17 mouse cellular contexts compared by ENCODE assay signal in the genomic region with DNA sequence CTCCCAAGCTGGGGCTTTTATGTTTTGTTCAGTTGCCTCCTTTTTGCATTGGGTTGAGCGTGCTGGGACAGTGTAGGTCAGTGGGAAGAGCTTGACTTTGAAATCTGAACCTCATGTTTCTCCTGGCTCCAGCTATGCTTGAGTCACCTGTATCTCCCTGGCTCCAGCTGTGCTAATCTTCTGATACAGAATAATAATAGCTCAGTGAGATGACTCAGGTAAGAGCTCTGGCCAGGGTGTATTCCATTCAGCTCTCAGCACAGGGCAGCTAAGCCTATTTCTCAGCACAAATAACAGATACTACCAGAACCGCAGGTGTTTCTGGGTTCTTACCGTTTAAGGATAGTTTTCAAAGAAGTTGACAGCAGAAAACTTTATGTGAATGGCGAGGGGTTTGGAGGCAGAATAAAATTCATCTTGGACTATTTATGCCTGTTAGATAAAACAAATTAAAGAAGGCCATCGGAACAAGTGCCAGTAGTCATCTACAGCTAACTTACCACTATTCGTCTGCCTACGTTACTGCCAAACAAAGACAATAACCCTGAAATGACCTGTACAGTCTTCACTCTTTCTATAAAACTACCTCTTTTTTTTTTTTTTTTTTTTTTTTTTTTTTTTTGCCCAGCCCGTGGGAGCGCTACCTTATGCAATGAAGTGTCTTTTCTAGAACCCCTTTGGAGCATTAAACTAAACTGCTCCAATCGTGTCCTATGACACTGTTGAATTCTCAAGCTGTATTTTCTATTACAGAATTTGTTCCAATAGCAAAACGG. TPM values are rescaled to one million over a fixed set of nuclear protein-coding genes. Genes with fewer than 3 reads are reported as not detected.
DNase-seq lines count a peak whose midpoint lies in the region; ATAC-seq and TF ChIP-seq lines count a peak whose summit lies in the region.
"Had no signal": no experiment of that assay in that cellular context is flagged by ENCODE, and none has a peak within 500 bp of the region (broad histone marks: within the 10 kb centered on the region; RNA-seq: fewer than 3 reads in every experiment).

No protein-coding gene starts in this region.

- H3K27ac ChIP-seq in heart, embryonic 16.5 days (ENCODE audit: low read length), result no peak overlapping the region
- H3K27ac ChIP-seq in heart, adult 2 months, result no peak overlapping the region
- H3K27ac ChIP-seq in lung, embryonic 15.5 days, result no peak overlapping the region
- peak overlapping the region; percentile 72; the same call in 1 of the 2 replicates for H3K27ac ChIP-seq in cortical plate, adult 2 months (ENCODE audit: insufficient read depth, low read length)
- no peak overlapping the region for H3K27ac ChIP-seq in limb, embryonic 13.5 days
- H3K27ac ChIP-seq: liver, embryonic 12.5 days had no signal

- 0 out of 2 replicates have a peak, but pooled peaks cover 5% of the 10 kb centered on the region for H3K4me1 ChIP-seq in heart, embryonic 16.5 days (ENCODE audit: control insufficient read depth, insufficient read depth, low read length)
- no peaks in the 10 kb centered on the region for H3K4me1 ChIP-seq in heart, adult 2 months (ENCODE audit: control insufficient read depth, insufficient read depth, low read length)
- H3K4me1 ChIP-seq in lung, embryonic 15.5 days, result no peaks in the 10 kb centered on the region; the same call in 1 of the 2 replicates
- H3K4me1 ChIP-seq in cortical plate, adult 2 months (ENCODE audit: control insufficient read depth, insufficient read depth, low read length), result no peaks in the 10 kb centered on the region
- peaks cover 13% of the 10 kb centered on the region for H3K4me1 ChIP-seq in limb, embryonic 13.5 days

- H3K9me3 ChIP-seq in heart, embryonic 16.5 days (replicated peaks; ENCODE audit: control insufficient read depth, low read length), result no peaks in the 10 kb centered on the region
- no peaks in the 10 kb centered on the region for H3K9me3 ChIP-seq in lung, embryonic 15.5 days
- no peaks in the 10 kb centered on the region for H3K9me3 ChIP-seq in limb, embryonic 13.5 days
- H3K9me3 ChIP-seq: liver, embryonic 12.5 days had no signal

- H3K27me3 ChIP-seq in heart, embryonic 16.5 days (ENCODE audit: control insufficient read depth, insufficient read depth, low read length), result no peaks in the 10 kb centered on the region
- H3K27me3 ChIP-seq in heart, adult 2 months (ENCODE audit: control insufficient read depth, insufficient read depth, low read length), result no peaks in the 10 kb centered on the region
- no peaks in the 10 kb centered on the region for H3K27me3 ChIP-seq in lung, embryonic 15.5 days
- H3K27me3 ChIP-seq in limb, embryonic 13.5 days, result no peaks in the 10 kb centered on the region

- no peak for TF ChIP-seq POLR2A in heart, adult 2 months (IDR thresholded peaks at IDR 0.05; ENCODE audit: insufficient read depth, low read depth, low read length)
- no peak for TF ChIP-seq POLR2A in cortical plate, adult 2 months (IDR thresholded peaks at IDR 0.05; ENCODE audit: extremely low read depth, insufficient read depth, low read length)

- intact Hi-C loops in heart, adult 2 months (cut with DNase I), result no loop called here

- no peak for ATAC-seq in heart, embryonic 16.5 days (replicated peaks; ENCODE audit: extremely low read depth, insufficient read depth, low FRiP score)
- no peak for ATAC-seq in lung, embryonic 15.5 days (ENCODE audit: borderline replicate concordance, extremely low read depth, low FRiP score, low TSS enrichment)
- ATAC-seq in limb, embryonic 13.5 days (ENCODE audit: low FRiP score, low read depth), result no peak
- no peak for ATAC-seq in granulocyte monocyte progenitor cell, adult 5-6 weeks (replicated peaks; ENCODE audit: poor library complexity, severe bottlenecking)

- H3K4me3 ChIP-seq in heart, embryonic 16.5 days (ENCODE audit: low read length), result no peak overlapping the region
- no peak overlapping the region for H3K4me3 ChIP-seq in heart, adult 2 months
- no peak overlapping the region for H3K4me3 ChIP-seq in lung, embryonic 15.5 days
- no peak overlapping the region; the same call in 1 of the 2 replicates for H3K4me3 ChIP-seq in cortical plate, adult 2 months (ENCODE audit: insufficient read depth, low read length)
- no peak overlapping the region for H3K4me3 ChIP-seq in limb, embryonic 13.5 days
- H3K4me3 ChIP-seq: myocyte had no signal

- 77% methylated on average over 11 of the region's 11 CpGs for WGBS in heart, embryonic 16.5 days
- WGBS in heart, adult 2 months, result 81% methylated on average over 11 of the region's 11 CpGs
- WGBS in lung, embryonic 15.5 days, result 73% methylated on average over 11 of the region's 11 CpGs
- 72% methylated on average over 11 of the region's 11 CpGs for whole genome bisulfite sequencing in limb, embryonic 13.5 days

- no peak for TF ChIP-seq EP300 in heart, adult 2 months (IDR thresholded peaks at IDR 0.05; ENCODE audit: insufficient read depth, low read depth, low read length)

- H3K9ac ChIP-seq in heart, embryonic 16.5 days (ENCODE audit: low read length), result no peak overlapping the region
- no peak overlapping the region for H3K9ac ChIP-seq in heart, adult 2 months (ENCODE audit: low read depth, low read length)
- no peak overlapping the region for H3K9ac ChIP-seq in lung, embryonic 15.5 days
- 0 out of 2 replicates have a peak overlapping the region, but pooled peaks have one; percentile 59 for H3K9ac ChIP-seq in limb, embryonic 13.5 days
- H3K9ac ChIP-seq: liver, embryonic 12.5 days had no signal

- TF ChIP-seq CTCF in heart, adult 2 months (IDR thresholded peaks at IDR 0.05), result no peak
- no peak for TF ChIP-seq CTCF in cortical plate, adult 2 months (IDR thresholded peaks at IDR 0.05; ENCODE audit: extremely low read depth, insufficient read depth, low read length)

- H3K79me2 ChIP-seq in heart, adult 2 months (replicated peaks; ENCODE audit: control insufficient read depth, insufficient read depth, low read length), result no peaks in the 10 kb centered on the region

- peak overlapping the region; percentile 69; the same call in 1 of the 2 replicates for H3K4me2 ChIP-seq in heart, embryonic 16.5 days (ENCODE audit: low read depth, low read length)
- H3K4me2 ChIP-seq in lung, embryonic 15.5 days, result peak overlapping the region; percentile 68; the same call in 1 of the 2 replicates
- peak overlapping the region; percentile 72 for H3K4me2 ChIP-seq in limb, embryonic 13.5 days (replicated peaks)

- no peak for DNase-seq in heart, adult 2 months
- DNase-seq in lung, postnatal 36 days, result no peak
- no peak for DNase-seq in left cerebral cortex, adult 9 months (ENCODE audit: low spot score in 2 of 2)
- DNase-seq: gastrocnemius, postnatal 36 days had no signal

- no peaks in the 10 kb centered on the region for H3K36me3 ChIP-seq in heart, embryonic 16.5 days (ENCODE audit: control insufficient read depth, insufficient read depth)
- H3K36me3 ChIP-seq in heart, adult 2 months (ENCODE audit: control insufficient read depth, insufficient read depth, low read length), result no peaks in the 10 kb centered on the region
- H3K36me3 ChIP-seq in lung, embryonic 15.5 days, result no peaks in the 10 kb centered on the region
- H3K36me3 ChIP-seq in limb, embryonic 13.5 days, result no peaks in the 10 kb centered on the region
- H3K36me3 ChIP-seq: liver, embryonic 12.5 days had no signal

RNA-seq across cellular contexts. Expression of a gene that starts 1.2 kb away (rescaled TPM):
- polyA plus RNA-seq in heart, embryonic 16.5 days (2015; fragmentation: Nextera tagmentation; extraction: Ambion mirVana), result 2.0 and 2.2 TPM in 2 replicates
- total RNA-seq in heart, adult 2 months (2021), result under 1 TPM; 0.20 to 0.39 TPM
- polyA plus RNA-seq in heart, adult 2 months (2012; rRNA removed), result 0.66 and 1.00 TPM in 2 replicates
- 0.59 and 0.65 TPM in 2 replicates for polyA plus RNA-seq in lung, embryonic 15.5 days (2015; fragmentation: Nextera tagmentation; extraction: Ambion mirVana)
- 3.9 and 5.2 TPM in 2 replicates for polyA plus RNA-seq in cortical plate, adult 2 months (2012; rRNA removed)
- polyA plus RNA-seq in limb, embryonic 13.5 days (2015; fragmentation: Nextera tagmentation; extraction: Ambion mirVana), result 0.38 and 0.43 TPM in 2 replicates
- total RNA-seq in granulocyte monocyte progenitor cell, adult 5-6 weeks (2014; fragmentation: Nextera tagmentation), result not detected in 2 replicates
- total RNA-seq in granulocyte monocyte progenitor cell, adult 5-6 weeks (2017), result not detected in 2 replicates
- total RNA-seq: gastrocnemius, postnatal 36 days; megakaryocyte progenitor cell, adult 5-6 weeks had no signal

RNA-seq across cellular contexts. Expression of a gene that starts 5.2 kb away (rescaled TPM):
- polyA plus RNA-seq in heart, embryonic 16.5 days (2015; fragmentation: Nextera tagmentation; extraction: Ambion mirVana), result not detected in 2 replicates
- not detected for total RNA-seq in heart, adult 2 months (2021)
- polyA plus RNA-seq in heart, adult 2 months (2012; rRNA removed), result not detected in 2 replicates
- not detected in 2 replicates for polyA plus RNA-seq in lung, embryonic 15.5 days (2015; fragmentation: Nextera tagmentation; extraction: Ambion mirVana)
- not detected in 2 replicates for polyA plus RNA-seq in cortical plate, adult 2 months (2012; rRNA removed)
- polyA plus RNA-seq in limb, embryonic 13.5 days (2015; fragmentation: Nextera tagmentation; extraction: Ambion mirVana), result not detected in 2 replicates
- not detected in 2 replicates for total RNA-seq in granulocyte monocyte progenitor cell, adult 5-6 weeks (2014; fragmentation: Nextera tagmentation)
- not detected in 2 replicates for total RNA-seq in granulocyte monocyte progenitor cell, adult 5-6 weeks (2017)
- total RNA-seq: gastrocnemius, postnatal 36 days; heart, postnatal 4 days; layer of hippocampus, postnatal 36 days; megakaryocyte progenitor cell, adult 5-6 weeks had no signal
- polyA plus RNA-seq: brain, embryonic 14.5 days; liver, embryonic 12.5 days; myocyte; small intestine, adult 2 months; testis, adult 2 months had no signal

RNA-seq across cellular contexts. Expression of a gene that starts 7.7 kb away (rescaled TPM):
- not detected in 2 replicates for polyA plus RNA-seq in heart, embryonic 16.5 days (2015; fragmentation: Nextera tagmentation; extraction: Ambion mirVana)
- total RNA-seq in heart, adult 2 months (2021), result not detected
- polyA plus RNA-seq in heart, adult 2 months (2012; rRNA removed), result not detected in 2 replicates
- polyA plus RNA-seq in lung, embryonic 15.5 days (2015; fragmentation: Nextera tagmentation; extraction: Ambion mirVana), result not detected in 2 replicates
- 0.09 TPM in 1 of 2 replicates, not detected in the other for polyA plus RNA-seq in cortical plate, adult 2 months (2012; rRNA removed)
- not detected in 2 replicates for polyA plus RNA-seq in limb, embryonic 13.5 days (2015; fragmentation: Nextera tagmentation; extraction: Ambion mirVana)
- not detected in 2 replicates for total RNA-seq in granulocyte monocyte progenitor cell, adult 5-6 weeks (2014; fragmentation: Nextera tagmentation)
- not detected in 2 replicates for total RNA-seq in granulocyte monocyte progenitor cell, adult 5-6 weeks (2017)
- total RNA-seq: gastrocnemius, postnatal 36 days; heart, postnatal 4 days; layer of hippocampus, postnatal 36 days; megakaryocyte progenitor cell, adult 5-6 weeks had no signal
- polyA plus RNA-seq: brain, embryonic 14.5 days; liver, embryonic 12.5 days; myocyte; small intestine, adult 2 months; testis, adult 2 months had no signal

RNA-seq across cellular contexts. Expression of a gene that starts 22.1 kb away (rescaled TPM):
- polyA plus RNA-seq in heart, embryonic 16.5 days (2015; fragmentation: Nextera tagmentation; extraction: Ambion mirVana), result not detected in 2 replicates
- total RNA-seq in heart, adult 2 months (2021), result not detected
- not detected in 2 replicates for polyA plus RNA-seq in heart, adult 2 months (2012; rRNA removed)
- not detected in 2 replicates for polyA plus RNA-seq in lung, embryonic 15.5 days (2015; fragmentation: Nextera tagmentation; extraction: Ambion mirVana)
- polyA plus RNA-seq in cortical plate, adult 2 months (2012; rRNA removed), result not detected in 2 replicates
- not detected in 2 replicates for polyA plus RNA-seq in limb, embryonic 13.5 days (2015; fragmentation: Nextera tagmentation; extraction: Ambion mirVana)
- not detected in 2 replicates for total RNA-seq in granulocyte monocyte progenitor cell, adult 5-6 weeks (2014; fragmentation: Nextera tagmentation)
- not detected in 2 replicates for total RNA-seq in granulocyte monocyte progenitor cell, adult 5-6 weeks (2017)
- total RNA-seq: gastrocnemius, postnatal 36 days; heart, postnatal 4 days; layer of hippocampus, postnatal 36 days; megakaryocyte progenitor cell, adult 5-6 weeks had no signal
- polyA plus RNA-seq: brain, embryonic 14.5 days; liver, embryonic 12.5 days; myocyte; small intestine, adult 2 months; testis, adult 2 months had no signal

RNA-seq across cellular contexts. Expression of a gene that starts 23.6 kb away (rescaled TPM):
- polyA plus RNA-seq in heart, embryonic 16.5 days (2015; fragmentation: Nextera tagmentation; extraction: Ambion mirVana), result not detected in 2 replicates
- not detected for total RNA-seq in heart, adult 2 months (2021)
- not detected in 2 replicates for polyA plus RNA-seq in heart, adult 2 months (2012; rRNA removed)
- not detected in 2 replicates for polyA plus RNA-seq in lung, embryonic 15.5 days (2015; fragmentation: Nextera tagmentation; extraction: Ambion mirVana)
- polyA plus RNA-seq in cortical plate, adult 2 months (2012; rRNA removed), result 0.30 TPM in 1 of 2 replicates, not detected in the other
- polyA plus RNA-seq in limb, embryonic 13.5 days (2015; fragmentation: Nextera tagmentation; extraction: Ambion mirVana), result not detected in 2 replicates
- total RNA-seq in granulocyte monocyte progenitor cell, adult 5-6 weeks (2014; fragmentation: Nextera tagmentation), result not detected in 2 replicates
- total RNA-seq in granulocyte monocyte progenitor cell, adult 5-6 weeks (2017), result not detected in 2 replicates
- total RNA-seq: gastrocnemius, postnatal 36 days; heart, postnatal 4 days; layer of hippocampus, postnatal 36 days; megakaryocyte progenitor cell, adult 5-6 weeks had no signal
- polyA plus RNA-seq: brain, embryonic 14.5 days; liver, embryonic 12.5 days; myocyte; small intestine, adult 2 months; testis, adult 2 months had no signal
